Mouse (Mus musculus): ENCODE results near the gene Itpk1. TPM values are rescaled to one million over a fixed set of nuclear protein-coding genes. Genes with fewer than 3 reads are reported as not detected.

The Itpk1 gene
- 10 to 100 TPM in 1 of 4 experiments, 1 to 10 TPM in 3; 5.7 to 10.4 (median 8.2) TPM for total RNA-seq (2022)

- no peak for DNase-seq (ENCODE audit: low spot score in 2 of 2)
These were observed at the start of gene Itpk1 for GRCm38 (mm10) chr12:102704457-102705198. Gene Itpk1 (minus strand): TSS chr12:102704930.

GRCm38 (mm10) chr12:102748256-102748655 is 43.5 kb upstream of the Itpk1 start:
- no peak for DNase-seq (ENCODE audit: low spot score in 2 of 2)

- DNase-seq (ENCODE audit: low spot score in 2 of 2), result no peak
These were observed 40.1 kb upstream of the Itpk1 start for GRCm38 (mm10) chr12:102744839-102745238.

GRCm38 (mm10) chr12:102743589-102744574 is 39.2 kb upstream of the Itpk1 start, which contains the start of the genes Moap1 and Tmem251:
Gene Moap1 (minus strand): TSS chr12:102743661.
Gene Tmem251 (plus strand): TSS chr12:102743762.
- peak; percentile 68 to 73 for DNase-seq (ENCODE audit: low spot score in 2 of 2)

- DNase-seq (ENCODE audit: low spot score in 2 of 2), result no peak
These were observed 38.4 kb upstream of the Itpk1 start for GRCm38 (mm10) chr12:102743036-102743588.

- no peak for DNase-seq (ENCODE audit: low spot score in 2 of 2)
These were observed 37.3 kb upstream of the Itpk1 start for GRCm38 (mm10) chr12:102742056-102742455.

GRCm38 (mm10) chr12:102740285-102740684 is 35.6 kb upstream of the Itpk1 start:
- DNase-seq (ENCODE audit: low spot score in 2 of 2), result no peak

- DNase-seq (ENCODE audit: low spot score in 2 of 2), result no peak
These were observed 34.4 kb upstream of the Itpk1 start for GRCm38 (mm10) chr12:102739096-102739495.

- peak in 1 of 2 experiments; percentile 31 for DNase-seq (ENCODE audit: low spot score in 2 of 2)
These were observed 28.7 kb upstream of the Itpk1 start for GRCm38 (mm10) chr12:102733381-102733780.

- no peak for DNase-seq (ENCODE audit: low spot score in 2 of 2)
These were observed 26.3 kb upstream of the Itpk1 start for GRCm38 (mm10) chr12:102730798-102731619.

- no peak for DNase-seq (ENCODE audit: low spot score in 2 of 2)
These were observed 25.4 kb upstream of the Itpk1 start for GRCm38 (mm10) chr12:102729855-102730797.

- DNase-seq (ENCODE audit: low spot score in 2 of 2), result no peak
These were observed 21.0 kb upstream of the Itpk1 start for GRCm38 (mm10) chr12:102725761-102726175.

- no peak for DNase-seq (ENCODE audit: low spot score in 2 of 2)
These were observed 20.4 kb upstream of the Itpk1 start for GRCm38 (mm10) chr12:102725146-102725545.

GRCm38 (mm10) chr12:102723861-102724260 is 19.1 kb upstream of the Itpk1 start:
- DNase-seq (ENCODE audit: low spot score in 2 of 2), result no peak

GRCm38 (mm10) chr12:102722966-102723365 is 18.2 kb upstream of the Itpk1 start:
- DNase-seq (ENCODE audit: low spot score in 2 of 2), result no peak

- no peak for DNase-seq (ENCODE audit: low spot score in 2 of 2)
These were observed 17.7 kb upstream of the Itpk1 start for GRCm38 (mm10) chr12:102722451-102722850.

- DNase-seq (ENCODE audit: low spot score in 2 of 2), result no peak
These were observed 15.0 kb upstream of the Itpk1 start for GRCm38 (mm10) chr12:102719552-102720315.

GRCm38 (mm10) chr12:102714654-102715395 is 10.1 kb upstream of the Itpk1 start:
- no peak for DNase-seq (ENCODE audit: low spot score in 2 of 2)

Measured in gastrocnemius, adult 8-10 months (tissue).